Mouse (Mus musculus) Patski (cell line): Measurements from ENCODE around the gene Cxcl2. TPM values are rescaled to one million over a fixed set of nuclear protein-coding genes. Genes with fewer than 3 reads are reported as not detected.

ENCODE experiments used
- ATAC-seq: fragments of 100-300 bp; one replicate; pipeline ENCODE4 v1.8.0; 2021
- CTCF ChIA-PET: fragments of 350-600 bp; sonication (Branson Sonifier 250); formaldehyde crosslinking; loops from one replicate; lab custom pipeline; 2022; ENCODE audit warnings: inconsistent platforms; lab: Charles Lee
- POLR2A ChIA-PET: fragments of 350-600 bp; sonication (Branson Sonifier 250); formaldehyde crosslinking; loops from one replicate; lab custom pipeline; 2022; ENCODE audit warnings: antibody characterized with exemption, inconsistent platforms; lab: Charles Lee
- DNase-seq: peaks from one replicate; pipeline ENCODE4 v3.0.0-alpha.2; 2011; ENCODE audit warnings: low read depth, low spot score
- H3K27me3 ChIP-seq: fragments of 371-371 bp; one replicate; pipeline ENCODE4 v1.5.1; 2021
- CTCF ChIP-seq: fragments of 100-300 bp; IDR thresholded peaks from one replicate; pipeline ENCODE4 v1.5.1; 2021
- in situ Hi-C: fragments of 300-500 bp; cut with MboI; formaldehyde crosslinking; loops from 3 replicates; pipeline ENCODE4 v1.11.1; 2018; ENCODE audit warnings: low pct_unique_long_range_greater_than_20kb, mixed read lengths
- polyA plus RNA-seq: library from polyadenylated mRNA; unstranded; gene quantifications from one replicate; pipeline ENCODE4 v1.2.3, GENCODE M21; 2021

Gene Cxcl2
- polyA plus RNA-seq, 1 experiment from 2014 or later = 0.24 TPM

DNA sequence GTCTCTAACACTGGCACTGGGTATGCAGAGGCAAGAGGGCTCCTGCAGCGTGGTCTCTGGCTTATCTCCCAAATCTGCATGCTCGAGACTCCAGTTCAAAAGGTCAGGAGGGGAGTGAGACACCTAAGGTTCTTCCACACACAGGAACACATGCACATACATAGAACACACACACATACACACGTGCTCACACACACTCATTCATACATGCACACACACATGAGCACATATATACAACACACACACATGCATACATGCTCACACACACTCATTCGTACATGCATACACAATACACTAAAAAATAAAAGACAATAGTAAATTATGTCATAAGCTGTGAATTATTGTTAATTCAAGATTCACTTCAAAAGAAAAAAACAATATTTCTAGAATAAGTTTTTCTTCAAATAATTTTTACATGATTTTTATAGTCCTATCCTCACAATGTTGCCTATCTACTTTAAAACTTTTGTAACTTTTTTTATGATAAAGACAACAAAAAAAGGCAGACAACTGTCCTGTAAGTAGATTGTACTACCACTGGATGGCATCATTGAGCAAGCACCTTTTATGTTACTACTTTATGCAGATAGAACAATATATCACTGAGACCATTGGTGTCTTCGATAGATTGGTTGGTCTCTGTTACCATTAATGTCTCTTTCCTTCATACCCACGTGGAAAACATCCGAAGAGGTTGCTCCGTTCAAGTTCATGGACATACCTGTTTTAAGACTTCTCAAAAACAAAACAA, 49.2 kb downstream of the Cxcl2 start:
- DNase-seq (no peak), ATAC-seq (no peak)
- in situ Hi-C loops = no loop called here
- POLR2A ChIA-PET = interaction anchor here (0.5 kb wide), 1 partner anchor 34 kb away, joined by 3 read pairs; no protein-coding TSS in a partner anchor
- CTCF ChIA-PET = interaction anchor here (0.7 to 1.7 kb wide), 6 partner anchors 66 to 349 kb away, joined by 3 to 6 read pairs (median 4); no protein-coding TSS in a partner anchor
- TF ChIP-seq CTCF = peak; percentile 52
- no peaks in the 10 kb centered on the region for H3K27me3 ChIP-seq

Other genes starting within 250 kb of the Cxcl2 start
- gene Cxcl5, start 144.5 kb upstream of the Cxcl2 start, polyA plus RNA-seq = 11.9 TPM
- gene Ppbp, start 135.4 kb upstream of the Cxcl2 start, polyA plus RNA-seq = 41.7 TPM
- gene Pf4, start 131.4 kb upstream of the Cxcl2 start, polyA plus RNA-seq = not detected
- gene Cxcl3, start 117.8 kb upstream of the Cxcl2 start, polyA plus RNA-seq = not detected
- 0.04 TPM for gene Cxcl15, start 109.3 kb upstream of the Cxcl2 start, polyA plus RNA-seq
- 86.7 TPM for gene Cxcl1, start 12.6 kb upstream of the Cxcl2 start, polyA plus RNA-seq
- 30.6 TPM for gene Mthfd2l, start 27.2 kb downstream of the Cxcl2 start, polyA plus RNA-seq
- gene Epgn, start 123.6 kb downstream of the Cxcl2 start, polyA plus RNA-seq = 0.09 TPM
- 1.6 TPM for gene Ereg, start 170.8 kb downstream of the Cxcl2 start, polyA plus RNA-seq
- gene Areg, start 235.7 kb downstream of the Cxcl2 start, polyA plus RNA-seq = 0.13 TPM